Mouse (Mus musculus) mammary gland, adult 2 months (tissue): Measurements from ENCODE around the gene Sprn. TPM values are rescaled to one million over a fixed set of nuclear protein-coding genes. Genes with fewer than 3 reads are reported as not detected.

ENCODE experiments used
- polyA plus RNA-seq: library from polyadenylated mRNA; depleted of rRNA; stranded (reverse); fragments of >200 nt; gene quantifications from 2 replicates; pipeline ENCODE4 v1.2.3, GENCODE M21; 2012; ENCODE audit warnings: low replicate concordance; rRNA removed

The Sprn gene
- polyA plus RNA-seq: 0.70 and 0.87 TPM in 2 replicates

DNA sequence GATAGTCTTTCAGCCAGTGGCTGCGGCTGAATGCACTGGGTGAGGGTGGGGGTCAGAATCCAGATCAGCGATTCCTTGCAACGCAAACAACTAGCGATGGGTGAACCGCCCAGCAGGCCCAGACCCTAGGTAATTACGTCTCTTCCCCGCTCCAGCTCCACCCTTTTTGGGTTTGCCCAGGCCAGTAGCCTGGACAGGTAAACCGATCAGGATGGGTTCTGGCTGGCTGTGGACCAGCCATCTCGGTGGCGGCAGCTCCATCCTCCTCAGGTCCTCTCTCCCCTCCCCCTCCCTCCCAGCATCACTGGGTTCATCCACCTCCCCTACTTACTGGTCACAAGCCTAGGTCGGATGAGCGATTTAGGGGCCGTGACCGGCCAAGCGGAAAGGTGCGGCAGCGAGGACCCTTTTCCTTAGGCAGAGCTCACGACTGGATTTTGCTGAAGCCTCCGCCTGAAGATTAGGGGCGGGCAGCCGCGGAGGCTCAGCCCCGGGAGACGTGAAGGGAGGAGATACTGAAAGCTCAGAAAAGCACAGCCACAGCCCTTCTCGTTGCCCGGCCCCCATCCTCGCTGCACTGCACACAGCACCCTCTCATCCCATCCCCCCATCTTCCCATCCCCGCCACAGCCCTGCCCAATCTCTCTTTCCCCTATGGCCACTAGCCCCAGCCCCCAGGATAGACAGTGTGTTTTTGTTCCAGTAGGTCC lies at the start of gene Sprn:
Gene Sprn, minus strand, starts transcription at position 660 of the 710 bp plus-strand sequence.

DNA sequence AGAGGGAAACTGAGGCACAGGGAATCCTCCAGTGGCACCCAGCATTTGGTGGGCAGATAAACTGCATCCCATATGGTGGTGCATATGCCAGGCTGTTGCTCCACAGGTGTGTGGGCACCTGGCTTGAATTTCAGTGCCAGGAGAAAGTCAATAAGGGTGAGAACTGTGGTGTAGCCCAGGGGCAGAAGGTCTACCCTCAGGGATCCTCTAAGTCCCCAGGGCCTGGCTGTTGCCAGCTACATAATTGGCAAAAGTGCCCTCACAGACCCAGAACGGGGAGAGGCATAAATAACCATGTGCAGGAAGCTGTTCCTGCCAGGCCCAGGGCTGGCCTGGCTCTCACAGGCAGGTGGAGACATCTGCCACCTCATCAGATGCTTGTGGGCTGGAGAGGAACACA lies 18.3 kb upstream of the Sprn start, which contains the start of gene Olfr523:
Gene Olfr523, plus strand, starts transcription at position 282 of the 400 bp plus-strand sequence.

DNA sequence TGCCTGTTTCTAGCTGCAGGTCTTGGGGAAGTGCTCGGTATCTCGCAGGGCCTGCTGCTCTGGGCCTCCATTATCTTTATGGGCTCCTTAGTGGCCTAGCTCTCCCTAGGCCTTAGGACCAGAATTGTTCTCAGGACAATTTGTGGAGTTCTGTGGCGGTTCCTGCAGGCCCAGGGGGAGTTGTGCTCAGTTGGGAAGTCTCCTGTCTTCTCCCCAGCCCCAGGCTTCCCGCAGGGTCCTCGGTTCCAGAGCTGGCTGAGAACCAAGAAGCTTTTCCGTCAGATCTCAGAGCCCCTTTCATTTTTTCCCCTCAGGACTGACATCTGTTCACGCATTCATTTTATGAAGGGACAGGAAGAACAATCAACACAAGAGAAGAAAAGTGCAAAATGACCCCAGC lies 10.0 kb upstream of the Sprn start, which contains the start of gene Olfr522:
Gene Olfr522, minus strand, starts transcription at position 101 of the 400 bp plus-strand sequence.

DNA sequence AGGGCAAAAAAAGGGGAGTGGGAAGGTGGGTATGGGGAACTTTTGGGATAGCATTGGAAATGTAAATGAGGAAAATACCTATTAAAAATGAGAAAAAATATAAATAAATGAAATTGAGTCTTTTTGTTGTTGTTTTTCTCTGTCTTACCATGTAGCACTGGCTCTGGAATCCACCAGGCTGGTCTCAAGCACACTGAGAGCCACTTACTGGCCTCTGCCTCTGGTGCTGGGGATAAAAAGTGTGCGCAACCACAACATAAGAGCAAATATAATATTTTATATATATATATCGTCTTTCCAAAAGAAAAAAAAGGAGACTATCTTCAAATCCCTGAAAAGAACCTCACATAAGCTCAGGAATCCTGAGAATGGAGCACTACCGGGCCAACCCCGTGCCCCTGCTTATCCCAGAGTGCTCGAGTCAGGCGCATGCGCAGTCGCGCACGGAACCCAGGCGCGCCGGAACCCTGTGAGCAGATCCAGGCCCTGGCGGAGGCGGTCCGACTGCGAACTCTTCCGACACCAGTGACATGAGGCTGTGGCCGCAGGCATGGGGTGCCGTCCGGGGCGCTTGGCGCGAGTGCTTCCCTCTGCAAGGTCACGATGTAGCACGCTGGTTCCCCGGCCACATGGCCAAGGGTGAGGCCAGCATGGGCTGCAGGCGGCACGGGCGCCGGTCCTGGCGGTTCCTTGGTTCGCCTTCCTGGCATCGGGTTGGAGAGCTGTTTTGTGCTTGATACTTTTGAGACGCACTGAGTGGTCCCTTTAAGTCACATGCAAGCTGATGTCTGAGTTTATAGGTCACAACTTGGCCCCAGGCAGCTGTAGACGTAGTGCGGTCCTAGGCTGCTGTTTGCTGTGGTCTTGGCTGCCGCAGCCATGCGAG lies 17.3 kb downstream of the Sprn start, which contains the start of gene Mtg1:
Gene Mtg1, plus strand, starts transcription at position 430 of the 886 bp plus-strand sequence.

DNA sequence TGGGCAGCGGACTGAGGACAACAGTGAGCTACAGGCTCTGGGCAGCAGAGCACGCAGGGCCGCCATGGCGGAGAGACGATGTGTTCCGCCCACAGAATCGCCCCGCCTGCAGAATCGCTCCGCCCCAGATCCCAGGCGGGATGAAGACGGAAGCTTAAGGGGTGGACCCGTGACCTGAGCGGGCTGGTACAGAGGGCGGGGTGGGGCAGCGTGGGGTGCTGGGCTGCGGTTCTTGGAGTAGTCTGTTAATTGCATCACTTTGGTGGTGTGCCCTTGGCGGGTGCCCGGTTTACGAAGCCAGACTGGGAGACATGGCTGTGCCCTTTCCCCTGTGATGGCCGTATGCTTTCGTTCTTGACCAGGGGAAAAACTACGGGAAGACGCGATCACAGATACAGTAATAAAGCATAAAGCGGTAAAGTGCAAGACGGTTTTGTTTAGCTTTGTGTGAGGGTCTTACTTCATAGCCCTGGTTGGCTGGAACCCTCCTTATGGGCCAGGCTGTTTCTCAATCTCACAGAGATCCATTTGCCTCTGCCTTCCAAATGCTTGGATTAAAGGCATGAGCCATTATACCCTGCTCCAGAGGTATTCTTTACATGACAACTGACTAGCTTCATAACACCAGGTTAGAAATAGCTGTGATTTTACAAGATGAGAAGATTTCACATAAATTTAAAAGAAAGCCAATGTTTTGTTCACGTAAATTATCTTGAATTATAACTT lies 38.2 kb downstream of the Sprn start, which contains the start of gene Echs1:
Gene Echs1, minus strand, starts transcription at position 148 of the 726 bp plus-strand sequence.

DNA sequence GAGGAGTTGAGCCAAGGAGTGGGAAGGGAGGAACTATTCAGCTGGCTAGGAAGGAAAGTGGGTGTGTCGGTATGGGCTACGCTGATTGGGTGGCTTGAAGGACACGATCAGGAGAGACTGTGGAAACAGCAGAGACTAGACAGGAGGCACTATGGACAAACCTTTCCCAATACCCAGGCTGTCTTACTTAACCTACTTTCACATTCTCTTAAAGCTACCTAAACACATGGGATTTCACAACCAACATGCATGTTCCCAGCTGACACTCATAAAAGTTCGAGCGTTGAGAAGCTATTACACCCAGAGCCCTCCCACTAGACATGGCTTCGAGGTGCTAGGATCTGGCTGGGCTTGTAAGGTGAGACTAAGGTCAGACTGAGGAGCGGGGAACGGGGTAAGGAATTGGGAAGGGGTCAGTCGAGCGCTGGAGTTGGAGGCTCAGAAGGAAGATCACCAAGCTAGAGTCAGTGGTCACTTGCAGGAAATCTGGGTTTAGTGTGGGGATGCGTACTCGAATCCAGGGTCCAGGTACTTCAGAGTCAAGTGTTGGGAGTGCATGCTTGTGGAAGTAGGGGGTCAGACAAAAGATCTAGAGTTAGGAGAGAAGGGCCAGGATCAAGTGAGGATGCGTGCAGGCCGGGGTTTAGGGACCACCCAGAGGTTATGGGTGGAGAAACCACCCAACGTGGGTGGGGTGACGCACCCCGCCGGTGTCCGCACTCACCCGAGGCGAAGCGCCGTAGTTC lies 38.9 kb downstream of the Sprn start, which contains the start of gene Paox:
Gene Paox, plus strand, starts transcription at position 217 of the 746 bp plus-strand sequence.

DNA sequence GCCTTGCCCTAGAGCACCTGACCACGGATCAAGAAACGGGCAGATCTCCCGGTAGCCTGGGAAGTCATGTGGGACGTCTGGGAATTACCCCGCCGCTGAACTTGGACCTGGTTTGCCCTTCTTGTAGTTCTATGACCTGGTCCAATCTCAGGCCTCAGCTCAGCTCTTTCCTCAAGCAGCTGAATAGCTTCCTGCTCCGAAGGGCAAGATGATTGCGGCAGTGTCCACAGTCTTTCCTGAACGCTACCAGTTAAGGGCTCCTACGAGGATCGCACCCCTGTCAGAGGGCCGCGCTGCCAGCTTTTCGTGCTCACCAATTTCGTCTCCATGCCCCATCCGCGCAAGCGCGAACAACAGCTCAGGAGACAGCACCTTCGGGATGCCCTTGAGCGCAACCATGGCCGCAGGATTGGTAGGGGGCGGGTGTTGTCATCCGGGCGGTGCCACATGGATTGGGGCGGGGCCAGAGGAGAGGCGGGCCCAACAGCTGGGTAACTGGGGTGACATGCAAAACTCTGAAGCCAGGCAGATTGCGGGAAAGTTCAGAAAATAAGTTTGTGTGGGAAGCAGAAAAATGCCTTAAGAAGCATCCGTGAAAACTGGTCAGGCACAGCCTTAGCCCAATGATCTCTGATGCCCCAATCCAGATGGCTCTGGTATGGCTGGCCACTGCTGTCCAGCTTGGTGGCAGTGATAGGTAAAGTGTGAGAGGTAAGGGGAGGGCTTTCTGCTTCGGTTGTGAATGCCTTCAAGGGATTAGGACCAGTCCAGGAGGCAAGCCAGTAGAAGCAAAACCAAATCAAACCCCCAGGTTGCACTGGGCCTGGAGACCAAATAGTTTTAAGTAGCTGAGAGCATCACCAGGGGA lies 52.5 kb downstream of the Sprn start, which contains the start of gene Fuom:
Gene Fuom, minus strand, starts transcription at position 449 of the 868 bp plus-strand sequence.

Other genes with a start within 250 kb of the Sprn start
- gene Utf1, start 211.1 kb downstream of the Sprn start, polyA plus RNA-seq: 0.37 and 0.98 TPM in 2 replicates
- gene 6430531B16Rik, start 176.1 kb downstream of the Sprn start, polyA plus RNA-seq: 0.31 and 0.32 TPM in 2 replicates
- 18.5 and 20.3 TPM in 2 replicates for gene Adam8, start 162.3 kb downstream of the Sprn start, polyA plus RNA-seq
- 51.1 and 130 TPM in 2 replicates for gene Zfp511, start 118.5 kb downstream of the Sprn start, polyA plus RNA-seq
- 18.2 and 27.9 TPM in 2 replicates for gene Tubgcp2, start 118.2 kb downstream of the Sprn start, polyA plus RNA-seq
- gene Msx3, start 105.8 kb downstream of the Sprn start, polyA plus RNA-seq: 0.04 and 0.19 TPM in 2 replicates
- gene Caly, start 72.3 kb downstream of the Sprn start, polyA plus RNA-seq: 0.11 TPM in 1 of 2 replicates, not detected in the other
- gene Prap1, start 61.5 kb downstream of the Sprn start, polyA plus RNA-seq: not detected in 2 replicates
- 47.4 and 59.5 TPM in 2 replicates for gene Fuom, start 52.4 kb downstream of the Sprn start, polyA plus RNA-seq
- 20.9 and 25.0 TPM in 2 replicates for gene Paox, start 39.1 kb downstream of the Sprn start, polyA plus RNA-seq
- 146 and 200 TPM in 2 replicates for gene Echs1, start 38.4 kb downstream of the Sprn start, polyA plus RNA-seq
- gene Mtg1, start 17.3 kb downstream of the Sprn start, polyA plus RNA-seq: 31.2 and 62.7 TPM in 2 replicates
- gene Olfr522, start 9.9 kb upstream of the Sprn start, polyA plus RNA-seq: not detected in 2 replicates
- 0.40 and 0.73 TPM in 2 replicates for gene Olfr523, start 18.3 kb upstream of the Sprn start, polyA plus RNA-seq
- gene Olfr524, start 51.1 kb upstream of the Sprn start, polyA plus RNA-seq: 0.13 TPM in 1 of 2 replicates, not detected in the other
- 1.7 and 3.0 TPM in 2 replicates for gene Cd163l1, start 63.4 kb upstream of the Sprn start, polyA plus RNA-seq
- gene 5830411N06Rik, start 92.4 kb upstream of the Sprn start, polyA plus RNA-seq: 3.4 and 4.5 TPM in 2 replicates
- gene Olfr525, start 166.0 kb upstream of the Sprn start, polyA plus RNA-seq: not detected in 2 replicates
- not detected in 2 replicates for gene Olfr527, start 179.1 kb upstream of the Sprn start, polyA plus RNA-seq
- 1.1 and 1.2 TPM in 2 replicates for gene Olfr60, start 206.8 kb upstream of the Sprn start, polyA plus RNA-seq
- gene Olfr530, start 221.5 kb upstream of the Sprn start, polyA plus RNA-seq: not detected in 2 replicates
- not detected in 2 replicates for gene Olfr531, start 248.0 kb upstream of the Sprn start, polyA plus RNA-seq